Mouse (Mus musculus): Measurements from ENCODE around the gene Ttc7b.

DNA sequence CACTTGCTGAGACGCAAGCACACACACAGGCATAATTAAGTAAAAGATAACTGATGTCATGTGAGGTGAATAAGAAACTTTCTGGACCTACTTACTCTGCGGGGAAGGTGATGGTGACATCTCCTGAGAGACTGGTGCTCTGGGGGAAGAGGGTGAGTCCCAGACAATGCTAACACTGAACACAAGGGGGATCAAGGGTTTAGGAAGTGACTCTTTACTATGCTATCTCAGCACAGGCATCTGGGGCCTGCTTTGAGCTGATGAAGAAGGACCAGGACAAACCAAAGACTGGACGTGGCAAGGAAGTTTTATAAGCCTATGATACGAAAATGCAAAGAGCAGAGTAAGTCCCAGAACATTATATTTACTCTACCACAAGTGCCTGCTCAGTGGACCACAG lies 92.4 kb downstream of the Ttc7b start:
- no peak for TF ChIP-seq POLR2A (IDR thresholded peaks at IDR 0.05; ENCODE audit: insufficient read depth, low read depth, low read length)
- no peak for TF ChIP-seq EP300 (IDR thresholded peaks at IDR 0.05; ENCODE audit: insufficient read depth, low read depth, low read length)

Data from heart, adult 2 months (tissue).